Mouse (Mus musculus) left cerebral cortex, adult 2 months (tissue): ENCODE results near the gene Lrrc8d. TPM values are rescaled to one million over a fixed set of nuclear protein-coding genes. Genes with fewer than 3 reads are reported as not detected.
A peak's percentile ranks its signal among the peaks of the same experiment; 100 is the strongest.
"Not testable (repeated sequence)": the region's sequence is repeated elsewhere in the genome, so short reads cannot be mapped to it uniquely, and the experiment has no call there.

Experiments used
- DNase-seq, 2 experiments: peaks; one replicate each; pipeline ENCODE4 v3.0.0; 2021 to 2022; ENCODE audit warnings: low spot score in 2 of 2, mixed read lengths in 1 of 2; ENCODE audit errors: extremely low spot score in 1 of 2
- H3K27ac ChIP-seq: fragments of 200-600 bp; 2 replicates; pipeline ENCODE4 v1.8.1; 2022
- H3K4me3 ChIP-seq: fragments of 200-600 bp; 2 replicates; pipeline ENCODE4 v1.8.1; 2022
- CTCF ChIP-seq: fragments of 200-600 bp; IDR thresholded peaks from 2 replicates; pipeline ENCODE4 v1.8.1; 2022; ENCODE audit warnings: antibody characterized with exemption, mild to moderate bottlenecking, moderate library complexity
- intact Hi-C: fragments of 180-260 bp; cut with DNase I; formaldehyde crosslinking; loops from one replicate; pipeline ENCODE4 v1.15.1; 2025
- total RNA-seq, 2 experiments: library from RNA; stranded (reverse); gene quantifications; 2 replicates each; pipeline ENCODE4 v1.2.3; 2021

Lrrc8d gene
- total RNA-seq, 2 experiments from 2014 or later = 35.6 to 39.0 TPM

DNA sequence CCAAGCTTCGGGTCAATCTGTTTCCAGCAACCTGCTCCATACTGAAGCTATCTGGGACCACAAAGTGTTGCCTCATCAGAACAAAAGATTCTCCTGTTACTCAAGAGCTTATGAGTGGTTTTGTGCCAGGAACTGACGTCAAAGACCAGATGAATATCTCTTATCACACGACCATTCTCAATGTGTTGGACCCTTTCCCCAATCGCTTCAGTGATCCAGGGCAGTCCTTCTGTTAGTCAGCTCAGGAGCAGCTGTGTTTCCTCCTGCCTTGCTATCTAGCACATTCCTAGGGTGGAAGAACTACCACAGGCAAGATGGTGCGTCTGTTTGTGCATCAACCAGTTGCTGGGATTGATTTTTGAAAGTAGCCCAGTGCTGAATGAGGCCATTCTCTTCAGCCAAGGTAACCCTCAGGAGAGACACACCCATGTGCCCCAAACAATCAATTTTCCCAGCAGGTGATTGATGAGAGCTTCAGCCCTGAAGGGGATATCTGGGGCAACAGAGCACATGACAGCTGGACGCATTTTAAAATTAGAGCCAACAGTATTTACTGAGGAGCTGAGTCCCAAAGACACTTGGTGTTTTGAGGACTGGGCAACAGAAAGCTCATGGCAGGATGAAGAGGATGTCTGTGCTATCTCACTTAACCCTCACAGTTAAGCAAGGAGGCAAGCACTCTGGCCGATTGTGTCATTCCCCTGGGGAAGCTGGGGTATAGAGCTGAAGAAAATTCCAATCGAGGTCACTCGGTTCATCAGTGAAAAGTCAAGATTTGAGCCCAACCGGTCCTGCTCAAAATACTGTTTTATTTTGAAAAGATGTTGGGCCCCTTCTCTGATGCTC lies 30.0 kb upstream of the Lrrc8d start:
- H3K4me3 ChIP-seq = no peak overlapping the region
- no peak for TF ChIP-seq CTCF
- intact Hi-C loops = no loop called here
- H3K27ac ChIP-seq = no peak overlapping the region
- no peak for DNase-seq

DNA sequence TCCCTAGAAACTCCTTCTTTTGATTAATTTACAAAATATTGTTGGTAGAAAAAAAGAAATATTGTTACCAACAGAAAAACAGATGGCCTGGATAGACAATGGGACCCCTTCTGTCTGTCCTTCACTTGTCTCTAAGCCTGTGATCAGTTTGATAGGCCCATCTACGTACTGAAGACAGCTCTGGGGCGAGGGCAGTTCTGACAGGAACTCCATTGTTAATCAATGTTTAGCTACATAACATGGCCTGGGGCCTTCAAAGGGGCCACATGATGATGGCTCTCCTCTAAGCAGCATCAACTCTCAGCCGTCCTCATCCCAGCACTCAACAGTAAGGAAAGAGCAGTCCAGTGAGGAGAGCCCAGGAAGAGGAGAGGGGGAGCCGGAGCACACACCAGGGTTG lies 27.4 kb upstream of the Lrrc8d start:
- intact Hi-C loops = no loop called here
- Histone ChIP-seq H3K27ac (no peak overlapping the region), H3K4me3 (no peak overlapping the region)
- no peak for TF ChIP-seq CTCF
- no peak for DNase-seq

DNA sequence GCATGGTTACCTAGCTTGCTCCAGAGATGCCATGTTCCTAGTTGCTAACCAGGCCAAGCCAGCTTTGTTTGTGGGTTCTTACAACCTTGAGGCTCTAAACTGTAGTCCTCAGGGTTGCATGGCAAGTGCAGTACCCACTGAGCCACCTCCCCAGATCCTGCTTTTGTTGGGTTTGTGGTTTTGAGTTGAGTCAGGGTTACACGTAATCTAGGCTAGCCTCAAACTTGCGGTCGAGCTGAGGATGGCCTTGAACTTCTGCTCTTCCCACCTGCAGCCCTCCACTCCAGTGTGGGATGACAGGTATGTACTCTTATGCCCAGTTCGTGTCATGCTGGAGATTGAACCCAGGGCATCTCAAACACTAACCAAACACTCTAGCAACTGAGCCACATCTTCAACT lies 24.3 kb upstream of the Lrrc8d start:
- DNase-seq = no peak
- H3K27ac ChIP-seq = no peak overlapping the region
- TF ChIP-seq CTCF = no peak
- intact Hi-C loops = no loop called here
- no peak overlapping the region for H3K4me3 ChIP-seq

DNA sequence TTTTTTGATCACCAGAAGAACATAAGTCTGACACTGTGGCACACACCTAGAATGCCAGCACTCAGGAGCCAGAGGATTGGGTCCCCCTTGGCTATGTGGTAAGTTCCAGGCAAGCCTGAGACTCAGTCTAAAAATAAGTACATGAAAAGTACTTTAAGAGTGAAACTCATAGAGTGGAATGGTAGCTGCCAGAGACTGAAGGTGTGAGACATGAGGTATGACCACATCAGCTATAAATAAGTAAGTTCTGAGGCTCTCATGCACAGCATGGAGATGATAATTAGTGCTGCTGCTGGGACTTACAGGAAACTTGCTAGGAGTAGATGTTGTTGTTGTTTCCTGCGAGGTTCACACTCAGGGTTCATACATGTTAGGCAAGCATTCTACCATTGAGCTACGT lies 22.7 kb upstream of the Lrrc8d start:
- H3K4me3 ChIP-seq = no peak overlapping the region
- intact Hi-C loops = no loop called here
- TF ChIP-seq CTCF = no peak
- no peak for DNase-seq
- H3K27ac ChIP-seq = no peak overlapping the region

DNA sequence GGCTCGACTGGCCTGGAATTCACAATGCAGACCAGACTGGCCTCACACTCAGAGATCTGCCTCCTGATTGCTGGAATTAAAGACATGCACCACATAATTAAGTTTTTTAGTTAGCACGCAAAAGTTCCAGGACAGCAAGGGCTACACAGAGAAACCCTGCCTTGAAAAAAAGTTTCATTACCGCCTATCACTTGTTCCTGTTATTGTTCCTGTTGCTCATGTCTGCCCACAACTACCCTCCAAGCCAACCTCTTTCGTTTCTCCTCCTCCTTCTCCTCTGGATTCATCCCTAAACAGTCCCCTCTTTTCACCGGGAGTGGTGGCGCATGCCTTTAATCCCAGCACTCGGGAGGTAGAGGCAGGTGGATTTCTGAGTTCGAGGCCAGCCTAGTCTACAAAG lies 21.5 kb upstream of the Lrrc8d start:
- intact Hi-C loops = no loop called here
- Histone ChIP-seq H3K27ac (no peak overlapping the region), H3K4me3 (no peak overlapping the region)
- TF ChIP-seq CTCF = no peak
- DNase-seq = no peak

DNA sequence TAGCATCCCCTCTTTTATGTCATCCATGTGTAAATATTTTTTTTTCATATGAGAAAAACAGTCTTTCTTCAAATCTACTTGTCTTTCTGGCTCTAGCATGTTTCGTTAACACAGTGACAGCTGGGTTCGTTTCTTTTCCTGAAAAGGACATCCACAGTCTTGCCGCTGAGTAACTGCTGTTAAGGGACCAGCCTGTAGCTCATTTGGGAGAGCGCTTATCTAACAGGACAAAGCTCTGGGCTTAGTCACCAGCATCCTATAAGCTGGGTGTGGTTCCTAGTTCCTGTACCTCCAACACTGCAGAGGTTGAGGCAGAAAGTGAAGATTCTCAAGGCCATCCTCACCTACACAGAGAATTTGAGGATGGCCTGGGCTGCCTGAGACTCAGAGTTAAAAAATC lies 20.5 kb upstream of the Lrrc8d start:
- H3K27ac ChIP-seq = no peak overlapping the region
- intact Hi-C loops = no loop called here
- TF ChIP-seq CTCF = no peak
- DNase-seq = no peak
- H3K4me3 ChIP-seq = no peak overlapping the region

DNA sequence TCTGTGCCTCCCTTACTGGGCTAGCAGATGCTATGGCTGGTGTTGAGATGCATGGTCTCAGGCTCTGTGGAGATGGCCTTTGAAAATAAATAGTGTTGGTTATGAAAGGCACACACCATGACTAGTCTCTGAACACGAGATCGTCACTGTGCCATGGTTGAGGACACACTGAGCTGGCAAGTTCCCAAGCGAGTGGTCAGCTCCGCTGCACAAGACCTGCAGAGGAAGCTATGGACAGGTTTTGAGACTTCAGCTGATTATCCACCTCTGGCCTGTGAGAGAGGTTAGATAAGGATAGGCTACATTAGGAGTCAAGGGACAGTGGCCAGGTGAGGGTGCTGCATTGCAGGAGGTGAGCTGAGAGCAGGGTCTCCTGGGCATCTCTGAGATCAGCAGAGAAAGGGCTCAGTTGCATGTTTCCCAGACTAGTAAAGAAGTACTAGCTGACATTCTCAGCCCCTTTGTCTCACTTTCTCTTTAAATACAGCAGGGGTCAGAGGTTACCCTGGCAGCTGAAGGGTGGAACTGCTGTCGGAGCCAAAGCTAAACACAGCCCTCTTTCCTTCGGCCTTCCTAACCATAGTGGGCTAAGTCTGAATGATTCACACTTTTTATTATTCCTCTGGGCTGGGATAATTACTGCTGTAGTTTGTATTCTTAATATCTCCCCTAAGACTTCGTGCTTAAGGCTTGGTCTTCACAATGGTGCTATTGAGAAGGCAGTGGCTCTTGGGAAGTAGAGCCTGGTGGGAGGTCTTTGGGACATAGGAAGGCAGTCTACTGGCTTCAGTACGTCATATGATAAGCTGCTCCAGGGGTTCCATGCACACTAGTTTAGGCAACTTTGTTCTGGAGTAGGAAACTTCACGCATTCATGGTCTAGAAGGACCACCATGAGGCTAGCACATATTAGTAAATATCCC lies 19.6 kb upstream of the Lrrc8d start:
- intact Hi-C loops = loop anchor here (10.0 kb wide), 1 partner anchor 275 kb away; no protein-coding TSS in a partner anchor
- no peak for TF ChIP-seq CTCF
- no peak overlapping the region for H3K4me3 ChIP-seq
- no peak for DNase-seq
- H3K27ac ChIP-seq = no peak overlapping the region

DNA sequence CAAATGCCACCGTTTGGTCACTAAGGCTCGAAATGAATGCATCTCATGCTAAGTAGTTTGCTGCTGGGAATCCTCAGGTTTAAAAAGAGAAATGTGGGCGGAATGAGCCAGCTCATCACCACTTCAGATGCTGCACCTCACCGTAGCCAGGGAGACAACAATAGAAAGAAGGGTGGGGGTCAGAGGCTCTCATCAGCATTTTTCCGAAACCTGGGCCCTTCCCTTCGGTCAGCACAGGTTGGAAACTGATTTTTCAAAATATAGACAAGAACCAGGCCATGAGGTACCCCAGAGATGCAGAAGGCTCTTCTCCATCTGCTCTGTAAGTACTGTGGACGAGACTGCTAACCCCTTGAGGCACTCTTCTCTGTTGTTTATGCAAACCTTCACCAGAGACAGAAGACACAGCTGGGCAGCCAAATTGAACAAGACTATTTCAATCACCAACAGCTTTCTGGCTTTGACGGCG lies 17.6 kb upstream of the Lrrc8d start:
- no peak for TF ChIP-seq CTCF

DNA sequence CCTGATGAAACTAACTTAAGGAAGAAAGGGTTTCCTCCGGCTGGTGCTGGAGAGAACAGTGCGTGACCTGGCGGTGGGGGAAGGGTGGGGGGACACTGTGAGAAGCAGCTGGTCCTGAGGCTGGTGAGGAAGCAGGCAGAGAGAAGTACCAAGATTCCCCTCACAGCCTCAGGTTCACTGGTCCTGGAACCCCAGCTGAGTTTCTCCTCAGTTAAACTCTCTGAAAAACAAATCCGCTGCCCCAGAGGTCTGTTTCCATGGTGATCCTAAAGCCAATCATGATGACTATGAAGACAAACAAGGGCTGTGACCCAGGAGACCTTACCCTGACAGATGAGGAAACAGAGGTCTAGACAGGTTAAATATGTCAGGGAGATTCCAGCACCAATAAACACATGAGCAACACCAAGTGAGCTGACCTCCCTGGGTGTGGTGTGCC lies 15.8 kb upstream of the Lrrc8d start:
- TF ChIP-seq CTCF = no peak
- intact Hi-C loops = loop anchor here (10.0 kb wide), 1 partner anchor 279 kb away; no protein-coding TSS in a partner anchor

More for the DNA sequence above, 17.6 kb upstream of the Lrrc8d start:
- intact Hi-C loops = loop anchor here (10.0 kb wide), 1 partner anchor 277 kb away; no protein-coding TSS in a partner anchor
- H3K27ac ChIP-seq = peak overlapping the region; percentile 58
- peak; percentile 36 to 38 for DNase-seq
- no peak overlapping the region for H3K4me3 ChIP-seq

DNA sequence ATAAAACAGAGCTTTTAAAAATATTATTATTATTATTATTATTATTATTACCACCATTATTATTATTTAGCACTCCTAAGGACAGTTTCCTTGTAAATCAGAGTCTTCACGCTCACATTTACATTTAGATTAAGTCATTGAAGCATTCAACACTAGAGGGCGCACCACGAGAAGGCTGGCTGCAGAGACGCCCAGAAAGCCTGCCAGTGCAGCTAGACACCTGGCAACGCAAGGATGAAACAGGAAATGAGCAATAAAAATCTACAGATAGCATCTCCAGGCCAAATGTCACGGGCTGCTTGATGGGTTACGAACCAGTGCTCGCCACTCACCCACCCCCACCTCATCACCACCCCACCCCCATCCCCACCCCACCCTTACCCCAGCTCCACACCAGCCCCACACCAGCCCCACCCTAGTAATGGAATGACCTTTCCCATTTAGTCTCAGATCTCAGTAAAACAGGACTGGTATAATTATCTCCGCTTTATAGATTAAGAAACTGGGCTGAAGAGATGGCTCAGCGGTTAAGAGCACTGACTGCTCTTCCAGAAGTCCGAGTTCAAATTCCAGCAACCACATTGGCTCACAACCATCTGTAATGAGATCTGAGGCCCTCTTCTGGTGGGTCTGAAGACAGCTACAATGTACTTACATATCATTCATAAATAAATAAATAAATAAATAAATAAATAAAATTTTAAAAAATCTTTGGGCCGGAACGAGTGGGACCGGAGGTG lies 14.7 kb upstream of the Lrrc8d start:
- DNase-seq = peak; percentile 73 to 81
- Histone ChIP-seq H3K27ac (no peak overlapping the region), H3K4me3 (no peak overlapping the region)
- TF ChIP-seq CTCF = peak; percentile 77
- intact Hi-C loops = loop anchor here (1.0 to 10.0 kb wide), 2 partner anchors 183 to 280 kb away; no protein-coding TSS in a partner anchor

More for the DNA sequence above, 15.8 kb upstream of the Lrrc8d start:
- H3K27ac ChIP-seq = no peak overlapping the region
- DNase-seq = no peak
- no peak overlapping the region for H3K4me3 ChIP-seq

DNA sequence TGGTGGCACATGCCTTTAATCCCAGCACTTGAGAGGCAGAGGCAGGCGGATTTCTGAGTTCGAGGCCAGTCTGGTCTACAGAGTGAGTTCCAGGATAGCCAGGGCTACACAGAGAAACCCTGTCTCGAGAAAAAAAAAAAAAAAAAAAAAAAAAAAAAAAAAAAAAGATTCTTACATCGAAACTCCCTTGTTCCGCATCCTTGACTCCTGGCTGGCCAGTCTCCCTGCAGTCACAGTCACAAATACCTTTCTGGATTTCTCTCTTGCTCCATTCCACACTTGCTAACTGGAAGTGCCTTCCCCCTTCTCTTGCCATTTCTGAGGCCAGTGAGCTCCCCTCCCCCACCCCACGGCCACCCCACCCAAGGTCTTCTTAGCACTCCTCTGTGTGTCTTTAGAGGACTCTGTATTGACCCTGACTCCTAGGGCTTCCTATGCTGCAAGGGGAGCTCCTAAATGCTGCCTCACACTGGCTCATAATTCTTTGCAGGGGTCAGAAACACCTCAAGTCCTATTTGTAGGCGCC lies 13.9 kb upstream of the Lrrc8d start:
- not testable (repeated sequence) for H3K4me3 ChIP-seq, H3K27ac ChIP-seq, DNase-seq
- intact Hi-C loops = loop anchor here (1.0 to 10.0 kb wide), 2 partner anchors 182 to 281 kb away; no protein-coding TSS in a partner anchor
